In genomic region chr10:71159676-71160235, GRCm38 (mm10) we compare ENCODE assay signal across 8 mouse cellular contexts. TPM values are rescaled to one million over a fixed set of nuclear protein-coding genes. Genes with fewer than 3 reads are reported as not detected.
DNase-seq lines count a peak whose midpoint lies in the region; ATAC-seq lines count a peak whose summit lies in the region.

Gene Bicc1, minus strand, starts transcription at chr10:71159700.

- peak within 1 kb of the TSS; percentile 96 for H3K4me2 ChIP-seq in intestine, embryonic 16.5 days (ENCODE audit: low read depth, low read length)
- peak within 1 kb of the TSS; percentile 54 for H3K4me2 ChIP-seq in liver, embryonic 16.5 days (ENCODE audit: low read depth, low read length)
- H3K4me2 ChIP-seq in neural tube, embryonic 15.5 days = peak within 1 kb of the TSS; percentile 99

- peak; percentile 93 for ATAC-seq in intestine, embryonic 16.5 days
- ATAC-seq in liver, embryonic 16.5 days (ENCODE audit: low read depth) = peak; percentile 78
- ATAC-seq in neural tube, embryonic 15.5 days (ENCODE audit: low FRiP score) = peak; percentile 92
- ATAC-seq in monocyte, adult 5-6 weeks (replicated peaks; ENCODE audit: insufficient number of reproducible peaks, low FRiP score, low TSS enrichment, poor library complexity, severe bottlenecking) = no peak

- peak within 1 kb of the TSS; percentile 84 for H3K9ac ChIP-seq in intestine, embryonic 16.5 days (ENCODE audit: low read depth, low read length)
- peak within 1 kb of the TSS; percentile 39 for H3K9ac ChIP-seq in liver, embryonic 16.5 days (ENCODE audit: low read depth, low read length)
- H3K9ac ChIP-seq in neural tube, embryonic 15.5 days (replicated peaks) = peak within 1 kb of the TSS; percentile 68

- peak within 1 kb of the TSS; percentile 33 for H3K27ac ChIP-seq in intestine, embryonic 16.5 days (ENCODE audit: low read length)
- H3K27ac ChIP-seq in liver, embryonic 16.5 days (ENCODE audit: low read length) = no peak within 1 kb of the TSS
- H3K27ac ChIP-seq in neural tube, embryonic 15.5 days (replicated peaks) = no peak within 1 kb of the TSS; the same call in 1 of the 2 replicates

- no peaks in the 10 kb centered on the region for H3K9me3 ChIP-seq in intestine, embryonic 16.5 days (ENCODE audit: control insufficient read depth, low read length)
- no peaks in the 10 kb centered on the region for H3K9me3 ChIP-seq in liver, embryonic 16.5 days (replicated peaks; ENCODE audit: control insufficient read depth, low read length)
- H3K9me3 ChIP-seq in neural tube, embryonic 15.5 days (replicated peaks) = no peaks in the 10 kb centered on the region

- no peaks in the 10 kb centered on the region for H3K4me1 ChIP-seq in intestine, embryonic 16.5 days (ENCODE audit: control insufficient read depth, insufficient read depth, low read length)
- H3K4me1 ChIP-seq in liver, embryonic 16.5 days (ENCODE audit: control insufficient read depth, low read depth, low read length) = no peaks in the 10 kb centered on the region; the same call in 1 of the 2 replicates
- peaks cover 11% of the 10 kb centered on the region for H3K4me1 ChIP-seq in neural tube, embryonic 15.5 days

- peaks cover 6% of the 10 kb centered on the region for H3K27me3 ChIP-seq in intestine, embryonic 16.5 days (replicated peaks; ENCODE audit: control insufficient read depth, insufficient read depth, low read length)
- peaks cover 27% of the 10 kb centered on the region for H3K27me3 ChIP-seq in liver, embryonic 16.5 days (ENCODE audit: control insufficient read depth, insufficient read depth, low read depth, low read length)
- H3K27me3 ChIP-seq in neural tube, embryonic 15.5 days (replicated peaks) = peaks cover 10% of the 10 kb centered on the region

- H3K4me3 ChIP-seq in intestine, embryonic 16.5 days (ENCODE audit: low read length) = peak within 1 kb of the TSS; percentile 72
- H3K4me3 ChIP-seq in liver, embryonic 16.5 days (ENCODE audit: low read depth, low read length) = peak within 1 kb of the TSS; percentile 60
- H3K4me3 ChIP-seq in neural tube, embryonic 15.5 days (replicated peaks) = peak within 1 kb of the TSS; percentile 73

- peak; percentile 20 to 50 for DNase-seq in left cerebral cortex, adult 18-20 months (ENCODE audit: low spot score in 2 of 2)
- DNase-seq in left cerebral cortex, adult 8-10 months (ENCODE audit: low spot score in 2 of 2) = no peak
- DNase-seq in embryo, embryonic 10 days (ENCODE audit: low spot score) = peak; percentile 65
- DNase-seq in heart, adult 11 months = peak; percentile 98

- 2% methylated on average over 35 of the region's 69 CpGs for WGBS in intestine, embryonic 16.5 days
- 2% methylated on average over 51 of the region's 69 CpGs for WGBS in liver, embryonic 16.5 days (ENCODE audit: insufficient replicate concordance)
- WGBS in neural tube, embryonic 15.5 days = under 1% methylated on average over 41 of the region's 69 CpGs

- H3K36me3 ChIP-seq in intestine, embryonic 16.5 days (ENCODE audit: control insufficient read depth, insufficient read depth, low read length) = no peaks in the 10 kb centered on the region
- H3K36me3 ChIP-seq in liver, embryonic 16.5 days (ENCODE audit: control insufficient read depth, insufficient read depth) = no peaks in the 10 kb centered on the region
- H3K36me3 ChIP-seq in neural tube, embryonic 15.5 days = no peaks in the 10 kb centered on the region

RNA-seq across cellular contexts. Expression of gene Bicc1, which starts in this region (rescaled TPM):
- total RNA-seq in left cerebral cortex, adult 18-20 months (2021) = 1 to 10 TPM; 4.8 to 6.4 TPM
- total RNA-seq in left cerebral cortex, adult 8-10 months (2022) = 1 to 10 TPM; 5.4 to 7.1 (median 6.0) TPM
- 11.8 and 12.6 TPM in 2 replicates for polyA plus RNA-seq in intestine, embryonic 16.5 days (2015; fragmentation: Nextera tagmentation; extraction: Ambion mirVana)
- polyA plus RNA-seq in liver, embryonic 16.5 days (2015; fragmentation: Nextera tagmentation; extraction: Ambion mirVana) = 3.0 and 3.5 TPM in 2 replicates
- 5.8 and 8.4 TPM in 2 replicates for polyA plus RNA-seq in neural tube, embryonic 15.5 days (2015; fragmentation: Nextera tagmentation; extraction: Ambion mirVana)
- not detected in 3 replicates for total RNA-seq in monocyte, adult 5-6 weeks (2017)

Comparison
In these comparisons a context has a peak if more than half of its experiments do, and no peak if none do; other contexts are left out.
1. DNase-seq: peak in left cerebral cortex, adult 18-20 months (2 of 2), embryo, embryonic 10 days (single experiment) and heart, adult 11 months (single experiment); none in left cerebral cortex, adult 8-10 months (0 of 2).
2. Peak in every context shown above with its lines, with median percentiles within 50 percentile points of each other: H3K4me2 ChIP-seq, H3K4me3 ChIP-seq and H3K9ac ChIP-seq.